Mouse (Mus musculus) testis, adult 2 months (tissue): ENCODE measurements at regions not wholly inside any gene's neighbourhood (a gene's known extent, or its start where the extent isn't known, plus 50 kb on each side); places are given as distances from the start of the nearest gene placed in this dataset.

Experiments
- H3K27ac ChIP-seq: fragments of 200-500 bp; 2 replicates; pipeline ENCODE4 v1.5.1; 2012; ENCODE audit warnings: low read depth, low read length; ENCODE audit not compliant: control insufficient read depth, insufficient read depth
- H3K27me3 ChIP-seq: fragments of 200-500 bp; 2 replicates; pipeline ENCODE4 v1.6.1; 2012; ENCODE audit warnings: mild to moderate bottlenecking, low read length, moderate library complexity; ENCODE audit not compliant: control insufficient read depth, insufficient read depth
- H3K36me3 ChIP-seq: fragments of 200-500 bp; 2 replicates; pipeline ENCODE4 v1.6.1; 2012; ENCODE audit warnings: mild to moderate bottlenecking, low read length; ENCODE audit not compliant: control insufficient read depth, insufficient read depth
- H3K4me1 ChIP-seq: fragments of 200-500 bp; 2 replicates; pipeline ENCODE4 v1.6.1; 2012; ENCODE audit warnings: low read length; ENCODE audit not compliant: control insufficient read depth, insufficient read depth
- H3K4me3 ChIP-seq: fragments of 200-500 bp; 2 replicates; pipeline ENCODE4 v1.5.1; 2012; ENCODE audit warnings: low read depth, mild to moderate bottlenecking, low read length, moderate library complexity, mixed read lengths; ENCODE audit not compliant: control insufficient read depth
- CTCF ChIP-seq: fragments of 200-500 bp; IDR thresholded peaks from 2 replicates; pipeline ENCODE4 v1.5.1; 2012; ENCODE audit warnings: low read depth, mild to moderate bottlenecking, inconsistent platforms, low read length, moderate library complexity; ENCODE audit not compliant: control insufficient read depth, insufficient read depth, insufficient replicate concordance
- POLR2A ChIP-seq: fragments of 200-500 bp; IDR thresholded peaks from 2 replicates; pipeline ENCODE4 v1.6.1; 2012; ENCODE audit warnings: low read depth, mild to moderate bottlenecking, inconsistent platforms, low read length, moderate library complexity; ENCODE audit not compliant: control insufficient read depth

DNA sequence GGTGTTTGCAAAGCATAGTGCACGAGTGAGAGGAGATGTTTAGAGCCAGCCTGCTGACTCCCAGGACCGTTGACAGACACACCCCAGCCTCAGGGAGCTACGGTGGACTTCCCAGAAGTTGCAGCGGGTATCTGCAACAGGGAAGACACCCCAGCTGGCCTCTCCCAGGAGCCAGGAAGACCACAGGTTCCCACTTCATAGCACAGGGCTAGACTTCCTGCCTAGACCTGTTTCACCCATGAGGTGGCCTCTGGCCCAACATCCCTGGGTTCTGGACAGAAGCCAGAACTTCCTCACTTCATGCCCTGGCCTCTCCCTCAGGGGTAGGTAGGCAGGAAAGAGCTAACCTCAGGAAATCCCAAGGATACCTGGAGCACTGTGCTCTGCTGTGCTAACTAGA lies 66.7 kb upstream of the Hand1 start:
- no peaks in the 10 kb centered on the region for H3K36me3 ChIP-seq
- H3K4me1 ChIP-seq = no peaks in the 10 kb centered on the region
- no peaks in the 10 kb centered on the region for H3K27me3 ChIP-seq
- TF ChIP-seq POLR2A (no peak), CTCF (no peak)
- no peak overlapping the region for H3K27ac ChIP-seq
- no peak overlapping the region for H3K4me3 ChIP-seq

DNA sequence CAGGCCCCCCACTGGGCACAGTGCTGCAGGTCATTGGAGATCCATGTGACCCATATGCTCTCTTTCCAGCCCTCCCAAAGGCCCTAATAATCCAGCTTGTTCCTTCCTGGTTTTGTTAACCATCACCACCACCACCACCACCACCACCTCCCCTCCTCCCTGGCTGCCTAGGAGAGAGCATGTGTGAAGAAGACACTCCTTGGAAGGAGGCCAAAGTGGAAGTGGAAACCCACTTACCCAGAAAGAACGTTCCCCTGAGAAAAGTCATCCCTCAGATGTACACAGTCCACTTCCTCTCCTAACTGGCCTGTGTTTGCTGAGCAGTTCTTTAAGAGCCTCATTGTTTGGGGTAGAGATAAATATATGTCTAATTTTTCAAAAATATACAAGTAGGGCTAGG lies 62.9 kb upstream of the Hand1 start:
- H3K36me3 ChIP-seq = no peaks in the 10 kb centered on the region
- H3K27me3 ChIP-seq = no peaks in the 10 kb centered on the region
- H3K27ac ChIP-seq = no peak overlapping the region
- no peak for TF ChIP-seq POLR2A
- TF ChIP-seq CTCF = no peak
- no peaks in the 10 kb centered on the region for H3K4me1 ChIP-seq
- H3K4me3 ChIP-seq = no peak overlapping the region

DNA sequence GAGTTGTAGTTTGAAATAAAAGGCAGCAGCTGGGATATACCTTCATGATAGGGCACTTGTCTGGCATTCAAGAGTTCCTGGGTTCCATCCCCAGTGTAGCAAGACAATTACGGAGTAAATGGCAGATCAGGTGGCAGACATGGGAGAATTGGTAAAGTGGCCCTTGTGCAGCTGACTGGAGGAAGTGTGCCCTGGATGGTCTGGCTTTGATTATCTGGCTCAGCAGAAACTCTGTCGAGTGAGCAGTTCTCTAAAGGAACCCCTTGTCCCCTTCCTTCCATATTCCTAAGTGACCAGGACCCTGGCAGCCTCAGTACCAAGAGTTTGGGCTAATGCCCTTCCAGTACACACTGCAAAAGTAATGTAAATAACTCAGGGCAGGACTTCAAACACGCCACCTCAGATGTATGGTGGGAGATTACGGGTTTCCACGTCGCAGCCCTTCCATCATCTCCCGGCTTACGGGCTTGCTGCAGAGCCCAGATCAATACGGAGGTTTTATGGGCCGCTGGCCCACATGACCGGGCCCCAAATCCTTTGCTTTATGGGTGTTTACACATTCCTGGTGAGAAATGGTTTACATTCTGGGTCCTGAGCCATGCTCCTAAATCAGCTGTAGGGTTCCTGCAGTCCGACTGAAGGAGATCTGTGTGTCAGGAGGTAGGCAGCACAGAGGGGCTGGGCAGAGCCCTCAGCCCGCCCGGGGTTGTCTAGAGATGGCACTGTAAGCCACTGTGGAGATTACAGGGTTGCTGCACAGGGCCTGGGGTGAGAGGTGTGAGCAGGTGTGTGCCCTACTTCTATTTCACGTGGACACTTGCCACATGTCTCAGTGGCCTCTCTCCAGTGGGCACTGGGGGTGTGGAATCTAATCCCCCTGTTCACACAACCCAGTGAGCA lies 50.4 kb upstream of the Hand1 start:
- no peak overlapping the region for H3K4me3 ChIP-seq
- no peak overlapping the region for H3K27ac ChIP-seq
- H3K4me1 ChIP-seq = peaks cover 2% of the 10 kb centered on the region
- no peak for TF ChIP-seq CTCF
- TF ChIP-seq POLR2A = no peak
- H3K36me3 ChIP-seq = no peaks in the 10 kb centered on the region
- H3K27me3 ChIP-seq = no peaks in the 10 kb centered on the region
